Comparison of ENCODE assay signal across 14 mouse cellular contexts in the genomic region with DNA sequence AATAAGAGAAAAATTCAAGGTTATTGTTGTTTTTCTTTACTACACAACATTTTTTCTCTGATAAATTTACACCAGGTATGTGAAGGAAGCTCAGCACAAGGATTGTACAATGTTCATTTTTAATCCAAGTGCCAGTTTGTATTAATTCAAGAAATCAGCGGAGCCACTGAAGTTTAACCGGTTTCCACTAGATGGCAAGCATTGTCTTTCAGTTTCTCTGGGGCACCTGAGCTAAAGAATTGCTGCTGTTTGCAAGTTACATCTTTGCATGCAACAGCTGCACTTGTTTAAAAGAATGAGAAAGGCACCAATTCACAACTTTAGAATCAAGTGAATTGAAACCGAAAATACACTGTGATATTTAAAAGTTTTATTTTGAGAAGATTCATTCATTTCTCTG. TPM values are rescaled to one million over a fixed set of nuclear protein-coding genes. Genes with fewer than 3 reads are reported as not detected.
A peak's percentile ranks its signal among the peaks of the same experiment; 100 is the strongest.
DNase-seq lines count a peak whose midpoint lies in the region; ATAC-seq and TF ChIP-seq lines count a peak whose summit lies in the region.
"Had no signal": no experiment of that assay in that cellular context is flagged by ENCODE, and none has a peak within 500 bp of the region (broad histone marks: within the 10 kb centered on the region; RNA-seq: fewer than 3 reads in every experiment).

No protein-coding gene starts in this region.

- CTCF ChIA-PET in Patski (lab: Charles Lee): no interaction called here

- H3K9me3 ChIP-seq in heart, embryonic 10.5 days: no peaks in the 10 kb centered on the region
- H3K9me3 ChIP-seq: heart, embryonic 13.5 days; limb, embryonic 10.5 days; megakaryocyte, embryonic 14.5 days had no signal

- 60% methylated on average over 3 of the region's 3 CpGs for WGBS in heart, embryonic 10.5 days

- intact Hi-C loops in heart, postnatal 10 days (cut with DNase I): no loop called here
- intact Hi-C loops in left cerebral cortex, postnatal 36 days (cut with DNase I): no loop called here

- no peak overlapping the region for H3K27ac ChIP-seq in heart, embryonic 10.5 days
- H3K27ac ChIP-seq: heart, embryonic 13.5 days; limb, embryonic 10.5 days had no signal

- peak; percentile 2 to 9 for DNase-seq in heart, postnatal 10 days
- DNase-seq in heart, embryonic 10.5 days (ENCODE audit: low spot score): no peak
- peak; percentile 12 to 17 for DNase-seq in left cerebral cortex, adult 18-20 months (ENCODE audit: low spot score in 2 of 2)
- DNase-seq in left cerebral cortex, postnatal 36 days (ENCODE audit: low spot score in 2 of 2): no peak
- peak; percentile 55 for DNase-seq in A20 (ENCODE audit: low read depth, low spot score)
- no peak for DNase-seq in Patski (ENCODE audit: low read depth, low spot score)
- DNase-seq in ovary, adult 18-20 months (ENCODE audit: low spot score): no peak
- DNase-seq in c-Kit-positive CD71-positive TER-119-positive erythroid progenitor cells, embryonic 14.5 days (ENCODE audit: low spot score): no peak
- DNase-seq: cerebellum, adult 8-10 months had no signal

- no peak for ATAC-seq in Patski
- ATAC-seq: inflammation-experienced regulatory T-cells, adult 6 months had no signal

- POLR2A ChIA-PET in Patski (lab: Charles Lee): no interaction called here

- H3K27me3 ChIP-seq in heart, embryonic 10.5 days (ENCODE audit: insufficient read depth, poor library complexity, severe bottlenecking): no peaks in the 10 kb centered on the region
- H3K27me3 ChIP-seq in Patski: no peaks in the 10 kb centered on the region
- H3K27me3 ChIP-seq: heart, embryonic 13.5 days; megakaryocyte, embryonic 14.5 days had no signal

- no peaks in the 10 kb centered on the region for H3K4me1 ChIP-seq in heart, embryonic 10.5 days
- H3K4me1 ChIP-seq: heart, embryonic 13.5 days; limb, embryonic 10.5 days had no signal

- in situ Hi-C loops in Patski (cut with MboI; ENCODE audit: low pct_unique_long_range_greater_than_20kb): no loop called here

- H3K4me3 ChIP-seq in heart, embryonic 10.5 days: no peak overlapping the region
- H3K4me3 ChIP-seq: heart, embryonic 13.5 days; limb, embryonic 10.5 days; megakaryocyte, embryonic 14.5 days had no signal

- TF ChIP-seq CTCF in Patski (IDR thresholded peaks at IDR 0.05): peak; percentile 48

- H3K36me3 ChIP-seq in heart, embryonic 10.5 days: no peaks in the 10 kb centered on the region
- H3K36me3 ChIP-seq: heart, embryonic 13.5 days; limb, embryonic 10.5 days had no signal

RNA-seq across cellular contexts. Expression of gene Mis18bp1, which starts 15.0 kb away (rescaled TPM):
- total RNA-seq in heart, postnatal 10 days (2021): 1 to 10 TPM; 3.9 to 4.4 TPM
- 41.2 and 48.9 TPM in 2 replicates for polyA plus RNA-seq in heart, embryonic 10.5 days (2016; fragmentation: Nextera tagmentation; extraction: Ambion mirVana)
- total RNA-seq in left cerebral cortex, adult 18-20 months (2021): under 1 TPM; 0.21 to 0.51 TPM
- total RNA-seq in left cerebral cortex, postnatal 36 days (2021): under 1 TPM; 0.64 to 0.88 TPM
- polyA plus RNA-seq in Patski (2021): 9.0 TPM

RNA-seq across cellular contexts. Expression of gene Wdr20rt, which starts 38.0 kb away (rescaled TPM):
- total RNA-seq in heart, postnatal 10 days (2021): not detected
- polyA plus RNA-seq in heart, embryonic 10.5 days (2016; fragmentation: Nextera tagmentation; extraction: Ambion mirVana): not detected in 2 replicates
- total RNA-seq in left cerebral cortex, adult 18-20 months (2021): not detected
- not detected for total RNA-seq in left cerebral cortex, postnatal 36 days (2021)
- 0.08 TPM for polyA plus RNA-seq in Patski (2021)
- polyA plus RNA-seq: heart, embryonic 13.5 days; inflammation-experienced regulatory T-cells, adult 6 months; limb, embryonic 10.5 days; liver, embryonic 16.5 days had no signal

Comparison
In these comparisons a context has a peak if more than half of its experiments do, and no peak if none do; other contexts are left out.
1. DNase-seq: peak in heart, postnatal 10 days (2 of 2), left cerebral cortex, adult 18-20 months (2 of 2) and A20 (single experiment); none in heart, embryonic 10.5 days (single experiment), left cerebral cortex, postnatal 36 days (0 of 2), Patski (single experiment), ovary, adult 18-20 months (single experiment) and c-Kit-positive CD71-positive TER-119-positive erythroid progenitor cells, embryonic 14.5 days (single experiment).